Mouse (Mus musculus): ENCODE data around the gene Bcas3.

The Bcas3 gene

GRCm38 (mm10) chr11:85543311-85543710, 190.3 kb downstream of the Bcas3 start:
- no peak for DNase-seq

GRCm38 (mm10) chr11:85545602-85546001, 192.6 kb downstream of the Bcas3 start:
- DNase-seq, result no peak

- no peak for DNase-seq
Observed at GRCm38 (mm10) chr11:85547966-85548365, 195.0 kb downstream of the Bcas3 start.

GRCm38 (mm10) chr11:85549651-85550050, 196.7 kb downstream of the Bcas3 start:
- no peak for DNase-seq

- no peak for DNase-seq
Observed at GRCm38 (mm10) chr11:85555066-85555465, 202.1 kb downstream of the Bcas3 start.

GRCm38 (mm10) chr11:85555721-85556120, 202.8 kb downstream of the Bcas3 start:
- DNase-seq, result no peak

GRCm38 (mm10) chr11:85565068-85565467, 212.1 kb downstream of the Bcas3 start:
- DNase-seq, result no peak

- DNase-seq, result no peak
Observed at GRCm38 (mm10) chr11:85571040-85571439, 218.1 kb downstream of the Bcas3 start.

GRCm38 (mm10) chr11:85571936-85572335, 219.0 kb downstream of the Bcas3 start:
- no peak for DNase-seq

GRCm38 (mm10) chr11:85572590-85572989, 219.6 kb downstream of the Bcas3 start:
- no peak for DNase-seq

GRCm38 (mm10) chr11:85574496-85574895, 221.5 kb downstream of the Bcas3 start:
- DNase-seq, result no peak

GRCm38 (mm10) chr11:85577816-85578645, 225.1 kb downstream of the Bcas3 start:
- DNase-seq, result no peak

GRCm38 (mm10) chr11:85584086-85584485, 231.1 kb downstream of the Bcas3 start:
- DNase-seq, result no peak

- no peak for DNase-seq
Observed at GRCm38 (mm10) chr11:85593636-85594035, 240.7 kb downstream of the Bcas3 start.

- no peak for DNase-seq
Observed at GRCm38 (mm10) chr11:85599251-85599650, 246.3 kb downstream of the Bcas3 start.

- DNase-seq, result no peak
Observed at GRCm38 (mm10) chr11:85603546-85604322, 250.8 kb downstream of the Bcas3 start.

GRCm38 (mm10) chr11:85609303-85609940, 256.5 kb downstream of the Bcas3 start:
- peak; percentile 23 for DNase-seq

GRCm38 (mm10) chr11:85613035-85613434, 260.1 kb downstream of the Bcas3 start:
- no peak for DNase-seq

GRCm38 (mm10) chr11:85613586-85613985, 260.6 kb downstream of the Bcas3 start:
- no peak for DNase-seq

GRCm38 (mm10) chr11:85614431-85614830, 261.5 kb downstream of the Bcas3 start:
- DNase-seq, result no peak

- DNase-seq, result no peak
Observed at GRCm38 (mm10) chr11:85615421-85615820, 262.5 kb downstream of the Bcas3 start.

- DNase-seq, result no peak
Observed at GRCm38 (mm10) chr11:85621486-85621885, 268.5 kb downstream of the Bcas3 start.

- DNase-seq, result peak; percentile 53
Observed at GRCm38 (mm10) chr11:85621994-85622393, 269.0 kb downstream of the Bcas3 start.

GRCm38 (mm10) chr11:85625206-85625605, 272.2 kb downstream of the Bcas3 start:
- DNase-seq, result no peak

All from cerebellum, adult 11 months (tissue).